Mouse (Mus musculus): ENCODE measurements at regions not wholly inside any gene's neighbourhood (a gene's known extent, or its start where the extent isn't known, plus 50 kb on each side); places are given as distances from the start of the nearest gene placed in this dataset.
"Not testable (repeated sequence)": the region's sequence is repeated elsewhere in the genome, so short reads cannot be mapped to it uniquely, and the experiment has no call there.

- DNase-seq (ENCODE audit: low read depth, low spot score): no peak
These were observed 305.0 kb upstream of the Rnf219 start for GRCm38 (mm10) chr14:104827404-104827803.

- no peak for DNase-seq (ENCODE audit: low read depth, low spot score)
These were observed 302.5 kb upstream of the Rnf219 start for GRCm38 (mm10) chr14:104824926-104825325.

GRCm38 (mm10) chr14:104824224-104824623 is 301.8 kb upstream of the Rnf219 start:
- DNase-seq (ENCODE audit: low read depth, low spot score): no peak

DNA sequence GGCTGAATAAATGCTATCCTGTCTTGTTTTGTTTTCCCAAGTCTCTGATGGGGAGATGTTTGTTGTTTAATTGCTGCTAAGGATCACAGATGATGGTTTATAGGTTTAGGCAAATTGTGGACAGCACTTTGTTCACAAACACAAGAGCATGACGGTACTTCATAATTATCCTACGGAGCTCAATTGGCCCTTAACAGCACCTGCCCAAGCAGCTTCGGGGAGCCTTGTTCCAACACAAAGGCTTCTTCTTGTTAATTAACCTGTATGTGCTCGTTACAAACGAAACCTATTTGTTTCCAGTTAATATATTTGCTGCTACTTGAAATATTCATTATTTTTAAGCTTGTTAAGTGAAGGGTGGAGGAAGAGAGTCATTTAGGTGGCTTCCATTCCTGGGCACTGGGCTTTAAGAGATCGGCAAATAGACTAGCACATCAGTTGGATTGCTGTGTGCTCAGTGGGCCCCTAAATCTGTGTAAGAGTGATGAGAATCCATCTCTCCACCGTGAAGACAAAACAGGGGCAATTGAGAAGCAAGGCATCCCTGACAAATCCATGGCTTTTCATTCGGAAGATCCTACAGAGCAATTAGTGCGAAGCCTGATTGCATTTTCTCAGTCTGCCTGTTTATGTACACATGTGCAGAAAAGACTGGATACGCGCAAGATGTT is 299.6 kb upstream of the Rnf219 start:
- DNase-seq (ENCODE audit: low read depth, low spot score): no peak

DNA sequence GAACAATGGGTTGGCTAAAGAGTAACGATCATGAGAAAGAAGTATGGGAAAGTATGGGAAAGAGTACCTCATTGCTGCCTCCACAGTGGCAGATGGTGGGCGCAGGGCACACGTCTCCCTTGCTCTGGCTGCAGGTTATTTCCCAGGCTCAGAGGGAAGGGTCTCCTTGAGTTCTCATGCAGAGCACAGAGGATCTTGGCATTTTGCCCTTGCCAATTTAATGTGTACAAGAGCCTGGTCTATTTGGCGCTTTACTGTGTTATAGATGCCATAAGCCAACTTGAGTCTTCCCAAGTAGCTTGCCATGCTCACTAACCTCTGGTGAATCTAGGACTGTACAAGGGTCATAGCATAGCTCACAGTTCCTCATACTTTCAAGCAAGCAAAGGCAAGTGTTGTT is 296.7 kb upstream of the Rnf219 start:
- DNase-seq (ENCODE audit: low read depth, low spot score): no peak

- DNase-seq (ENCODE audit: low read depth, low spot score): peak; percentile 68
These were observed 291.6 kb upstream of the Rnf219 start for GRCm38 (mm10) chr14:104813977-104814584.

- DNase-seq (ENCODE audit: low read depth, low spot score): no peak
These were observed 289.6 kb upstream of the Rnf219 start for GRCm38 (mm10) chr14:104812006-104812405.

DNA sequence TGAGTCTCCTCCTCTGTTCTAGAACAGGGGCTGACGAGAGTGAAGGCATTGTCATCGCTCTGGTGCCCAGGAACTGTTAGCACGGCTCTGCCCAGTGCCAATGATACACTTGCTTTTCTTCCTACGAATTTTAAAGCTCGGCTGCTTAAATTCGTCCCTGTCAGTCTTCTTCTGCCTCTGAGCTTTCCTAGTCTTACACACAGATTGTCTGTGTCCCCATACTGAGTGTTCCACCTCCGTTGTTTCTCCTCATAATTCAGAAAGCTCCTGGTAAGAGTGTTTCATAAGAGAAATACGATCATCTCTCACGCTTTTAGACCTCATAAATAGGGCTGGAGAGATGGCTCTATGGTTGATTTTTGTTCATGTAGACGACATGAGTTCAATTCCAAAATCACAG is 282.9 kb upstream of the Rnf219 start:
- DNase-seq (ENCODE audit: low read depth, low spot score): no peak

- no peak for DNase-seq (ENCODE audit: low read depth, low spot score)
These were observed 274.0 kb upstream of the Rnf219 start for GRCm38 (mm10) chr14:104796348-104796965.

DNA sequence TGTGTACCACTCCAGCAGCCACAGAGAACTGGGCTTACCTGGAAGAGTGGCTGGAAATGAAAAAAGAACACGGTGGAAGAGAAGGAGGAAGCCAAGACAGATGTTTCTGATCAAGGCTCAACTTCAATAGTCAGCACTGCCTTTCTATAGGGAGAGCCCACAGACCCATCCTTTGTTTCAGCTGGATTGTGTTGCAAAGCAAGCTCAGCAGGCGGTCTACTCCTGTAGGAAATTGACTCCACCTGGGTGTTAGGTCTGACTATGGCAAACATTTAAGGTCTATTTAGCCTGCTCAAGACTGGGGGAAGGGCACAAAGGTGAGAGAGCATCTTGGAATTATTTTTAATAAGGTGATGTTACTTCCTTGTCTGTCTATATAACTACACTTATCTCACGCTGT is 266.9 kb upstream of the Rnf219 start:
- DNase-seq (ENCODE audit: low read depth, low spot score): no peak

- DNase-seq (ENCODE audit: low read depth, low spot score): no peak
These were observed 262.6 kb upstream of the Rnf219 start for GRCm38 (mm10) chr14:104785066-104785465.

- no peak for DNase-seq (ENCODE audit: low read depth, low spot score)
These were observed 247.5 kb upstream of the Rnf219 start for GRCm38 (mm10) chr14:104769938-104770337.

GRCm38 (mm10) chr14:104734213-104734612 is 211.8 kb upstream of the Rnf219 start:
- no peak for DNase-seq (ENCODE audit: low read depth, low spot score)

DNA sequence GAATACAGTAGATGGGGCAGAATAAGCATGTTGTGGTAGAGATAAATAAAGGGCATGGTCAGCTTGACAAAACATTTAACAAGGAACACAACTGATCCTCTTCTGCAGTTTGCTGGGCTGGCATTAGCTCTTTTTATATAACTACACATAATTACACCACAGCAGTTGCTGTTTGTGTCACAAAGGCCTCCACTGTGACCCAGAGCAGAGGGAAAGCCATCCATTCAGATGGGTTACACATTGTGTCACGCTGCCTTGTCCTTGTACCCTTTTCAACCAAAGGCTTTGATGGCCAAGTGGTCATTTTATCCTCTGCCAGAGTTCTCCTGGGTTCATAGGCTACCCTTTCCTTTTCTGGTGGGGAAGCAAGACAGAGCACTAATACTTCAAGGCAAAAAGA is 209.6 kb upstream of the Rnf219 start:
- no peak for DNase-seq (ENCODE audit: low read depth, low spot score)

- no peak for DNase-seq (ENCODE audit: low read depth, low spot score)
These were observed 209.0 kb upstream of the Rnf219 start for GRCm38 (mm10) chr14:104731319-104731995.

GRCm38 (mm10) chr14:104715651-104716050 is 193.2 kb upstream of the Rnf219 start:
- not testable (repeated sequence) for DNase-seq (ENCODE audit: low read depth, low spot score)

DNA sequence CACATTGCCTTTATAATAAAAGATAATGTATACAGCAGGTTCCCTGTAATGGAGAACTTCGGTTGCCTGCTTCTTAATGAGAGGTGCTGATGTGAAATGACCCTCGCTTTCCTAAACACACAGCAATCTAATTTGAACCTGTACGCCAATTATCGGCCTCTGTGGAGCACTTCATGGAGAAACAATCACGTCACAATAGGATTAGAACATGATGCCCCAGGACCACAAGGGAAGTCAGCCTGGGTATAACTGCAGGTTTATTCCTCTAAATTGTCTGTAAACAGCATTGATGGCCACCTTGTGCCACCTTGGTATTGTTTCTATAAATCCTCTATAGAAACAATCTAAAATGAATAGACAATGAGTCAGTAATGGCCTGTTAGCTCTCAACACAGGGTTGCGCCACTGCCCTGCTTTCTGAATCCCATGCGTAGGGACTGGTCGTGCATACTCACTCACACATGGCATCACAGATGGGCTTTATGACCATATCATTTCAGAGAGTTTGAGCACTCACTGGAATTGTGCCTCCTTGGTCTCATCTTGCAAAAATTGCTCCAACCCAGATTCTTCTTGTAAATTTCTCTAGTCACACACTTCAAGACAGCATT is 179.9 kb upstream of the Rnf219 start:
- DNase-seq (ENCODE audit: low read depth, low spot score): no peak

DNA sequence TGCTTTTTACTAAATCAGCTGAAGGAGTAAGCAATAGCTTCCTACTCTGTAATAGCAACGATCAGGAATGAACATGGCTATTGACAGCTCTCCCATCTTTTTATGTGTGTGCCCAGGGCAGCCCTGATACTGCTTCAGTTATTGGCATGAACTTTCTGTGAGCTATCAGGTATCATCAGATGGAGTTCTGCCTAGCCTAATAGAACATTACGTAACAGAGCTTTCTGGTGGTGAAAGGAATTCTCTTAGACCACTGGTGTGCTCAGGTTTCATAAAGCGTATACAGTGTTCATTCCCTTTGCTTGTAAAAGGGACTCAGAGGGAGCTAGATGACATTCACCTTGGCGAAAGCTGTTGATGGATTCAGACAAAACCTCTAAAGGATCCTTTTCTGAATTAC is 176.5 kb upstream of the Rnf219 start:
- DNase-seq (ENCODE audit: low read depth, low spot score): no peak

GRCm38 (mm10) chr14:104695101-104695500 is 172.7 kb upstream of the Rnf219 start:
- DNase-seq (ENCODE audit: low read depth, low spot score): no peak

DNA sequence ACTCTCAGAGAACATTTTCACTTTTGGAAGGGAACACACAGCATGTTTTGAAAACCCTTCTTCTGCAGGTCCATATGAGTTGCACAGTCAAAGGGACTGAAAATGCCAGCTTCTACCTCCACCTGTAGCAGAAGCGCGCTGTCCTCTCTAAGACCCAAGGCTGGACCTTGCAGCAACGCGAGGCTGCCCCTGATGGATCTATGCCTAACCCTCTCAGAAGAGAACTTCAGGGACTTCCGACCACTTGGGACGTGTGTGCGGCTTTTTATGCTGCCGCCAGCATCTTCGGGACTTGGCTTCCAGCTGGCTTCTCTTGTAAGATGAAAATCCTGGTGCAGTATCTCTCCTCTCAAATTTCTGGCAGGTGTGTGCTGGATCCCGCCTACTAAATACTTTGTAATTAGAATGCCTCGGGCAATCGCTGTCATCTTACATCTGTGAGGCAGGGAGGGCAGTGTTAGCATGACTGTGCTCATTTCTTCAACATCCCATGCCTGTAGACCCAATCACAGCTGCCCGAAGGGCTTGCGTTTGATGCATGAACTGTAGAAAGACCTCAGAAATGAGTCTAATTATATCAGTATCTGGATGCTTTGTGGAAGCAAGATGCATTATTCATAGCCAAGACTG is 171.8 kb upstream of the Rnf219 start:
- no peak for DNase-seq (ENCODE audit: low read depth, low spot score)

DNA sequence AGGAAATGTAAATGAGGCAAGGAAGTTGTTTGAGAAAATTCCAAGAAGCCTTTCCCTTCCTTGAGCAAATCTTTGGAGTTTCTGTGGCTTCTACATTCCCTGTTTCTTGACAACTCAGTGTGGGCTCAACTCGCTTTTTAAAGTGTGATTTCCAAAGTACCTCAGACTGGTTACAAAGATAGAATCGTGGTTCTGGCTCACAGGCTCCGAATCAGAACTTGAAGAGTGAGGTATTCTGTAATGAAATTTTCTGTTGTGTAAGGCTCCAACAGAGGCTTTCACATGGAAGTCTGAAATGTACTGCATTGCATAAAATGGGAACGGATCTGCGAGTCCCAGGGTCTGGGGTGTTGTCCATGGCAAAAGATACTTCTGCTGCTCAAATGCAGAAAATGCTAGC is 170.2 kb upstream of the Rnf219 start:
- no peak for DNase-seq (ENCODE audit: low read depth, low spot score)

DNA sequence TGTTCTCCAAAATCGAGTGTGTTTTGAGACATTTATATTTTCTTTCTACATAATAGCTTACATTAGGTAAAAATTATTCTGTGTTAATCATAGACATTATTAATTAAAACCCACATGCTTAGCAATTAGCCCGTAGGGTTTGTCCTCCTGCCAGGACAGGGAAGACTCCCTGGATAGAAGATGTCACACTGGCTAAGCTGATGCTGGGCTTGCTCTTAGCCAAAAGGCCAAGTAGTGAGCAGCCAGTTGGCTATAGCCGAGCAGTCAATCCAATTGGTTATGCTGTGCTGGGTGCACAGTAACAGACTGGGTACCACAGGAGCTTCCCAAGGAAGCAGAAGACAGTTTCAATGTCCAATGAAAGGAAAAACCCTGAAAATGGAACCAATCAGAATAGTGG is 166.0 kb upstream of the Rnf219 start:
- no peak for DNase-seq (ENCODE audit: low read depth, low spot score)
